Mouse (Mus musculus) MEL (cell line): ENCODE data around the gene Inafm2. TPM values are rescaled to one million over a fixed set of nuclear protein-coding genes. Genes with fewer than 3 reads are reported as not detected.
A peak's percentile ranks its signal among the peaks of the same experiment; 100 is the strongest.

Source experiments
- DNase-seq: peaks from one replicate; pipeline ENCODE4 v3.0.0; 2011; ENCODE audit warnings: low read depth, low spot score
- H3K27ac ChIP-seq: 2 replicates; pipeline ENCODE4 v1.5.1; 2012; ENCODE audit warnings: low read depth, mild to moderate bottlenecking, control low read depth, low read length, moderate library complexity; ENCODE audit not compliant: control insufficient read depth
- H3K27me3 ChIP-seq, 2 experiments: fragments of 150-350 bp in 1 of 2; sonication (generic) in 1 of 2; 2 replicates each; pipeline ENCODE4 v1.6.1; 2012; ENCODE audit warnings: low read length in 2 of 2, mild to moderate bottlenecking in 2 of 2, improper control_type of control experiment in 1 of 2, moderate library complexity in 1 of 2; ENCODE audit not compliant: insufficient read depth in 2 of 2, control insufficient read depth in 1 of 2
- H3K36me3 ChIP-seq, 2 experiments: 2 replicates each; pipeline ENCODE4 v1.6.1; 2012 to 2014; ENCODE audit warnings: low read length in 2 of 2, improper control_type of control experiment in 1 of 2, inconsistent platforms in 1 of 2, mild to moderate bottlenecking in 1 of 2; ENCODE audit not compliant: insufficient read depth in 2 of 2, control insufficient read depth in 1 of 2
- H3K4me1 ChIP-seq, 2 experiments: fragments of 150-350 bp in 1 of 2; sonication (generic) in 1 of 2; 2 replicates each; pipeline ENCODE4 v1.6.1; 2012; ENCODE audit warnings: low read length in 2 of 2, improper control_type of control experiment in 1 of 2, mild to moderate bottlenecking in 1 of 2; ENCODE audit not compliant: insufficient read depth in 2 of 2, control insufficient read depth in 1 of 2
- H3K4me3 ChIP-seq, 2 experiments: fragments of 150-350 bp in 1 of 2; sonication (generic) in 1 of 2; 2 replicates each; pipeline ENCODE4 v1.5.1; 2012; ENCODE audit warnings: low read depth in 2 of 2, low read length in 2 of 2, mild to moderate bottlenecking in 2 of 2, moderate library complexity in 2 of 2, control low read depth in 1 of 2, improper control_type of control experiment in 1 of 2; ENCODE audit not compliant: control insufficient read depth in 1 of 2, insufficient read depth in 1 of 2
- H3K79me2 ChIP-seq: 2 replicates; pipeline ENCODE4 v1.6.1; 2012; ENCODE audit warnings: mild to moderate bottlenecking, low read length, moderate library complexity; ENCODE audit not compliant: control insufficient read depth, poor library complexity, insufficient read depth
- H3K9ac ChIP-seq: 2 replicates; pipeline ENCODE4 v1.6.1; 2012; ENCODE audit warnings: low read depth, mild to moderate bottlenecking, control low read depth, low read length, moderate library complexity; ENCODE audit not compliant: control insufficient read depth, poor library complexity, severe bottlenecking
- H3K9me3 ChIP-seq: fragments of 150-350 bp; sonication (generic); replicated peaks from 2 replicates; pipeline ENCODE4 v1.6.1; 2012; ENCODE audit warnings: mild to moderate bottlenecking, low read length, improper control_type of control experiment, moderate library complexity; ENCODE audit not compliant: insufficient read depth
- BHLHE40 ChIP-seq: IDR thresholded peaks from 2 replicates; pipeline ENCODE4 v1.6.1; 2012; ENCODE audit warnings: low read depth, mild to moderate bottlenecking, inconsistent platforms, low read length, improper control_type of control experiment, borderline replicate concordance
- CTCF ChIP-seq, 3 experiments: IDR thresholded peaks in 2 of 3; conservative IDR thresholded peaks in 1 of 3; 2 replicates each; pipeline ENCODE4 v1.5.1; 2011 to 2012; ENCODE audit warnings: low read length in 3 of 3, low read depth in 2 of 3, mild to moderate bottlenecking in 2 of 3, improper control_type of control experiment in 1 of 3, inconsistent platforms in 1 of 3, mixed read lengths in 1 of 3, moderate library complexity in 1 of 3; ENCODE audit not compliant: control insufficient read depth in 1 of 3, insufficient read depth in 1 of 3, poor library complexity in 1 of 3, severe bottlenecking in 1 of 3
- ELF1 ChIP-seq: IDR thresholded peaks from 2 replicates; pipeline ENCODE4 v1.6.1; 2014; ENCODE audit warnings: low read depth, mild to moderate bottlenecking, inconsistent platforms, low read length, improper control_type of control experiment, moderate library complexity
- EP300 ChIP-seq, 2 experiments: IDR thresholded peaks; 2 replicates each; pipeline ENCODE4 v1.6.1; 2011; ENCODE audit warnings: improper control_type of control experiment in 2 of 2, low read length in 2 of 2, low read depth in 1 of 2, mild to moderate bottlenecking in 1 of 2
- ETS1 ChIP-seq: IDR thresholded peaks from 2 replicates; pipeline ENCODE4 v1.6.1; 2012; ENCODE audit warnings: low read depth, mild to moderate bottlenecking, inconsistent platforms, low read length, improper control_type of control experiment, moderate library complexity
- GABPA ChIP-seq: IDR thresholded peaks from 2 replicates; pipeline ENCODE4 v1.6.1; 2012; ENCODE audit warnings: low read depth, mild to moderate bottlenecking, inconsistent platforms, low read length, improper control_type of control experiment, moderate library complexity
- GATA1 ChIP-seq: IDR thresholded peaks from 2 replicates; pipeline ENCODE4 v1.6.1; 2011; ENCODE audit warnings: low read depth, low read length, improper control_type of control experiment
- MEF2A ChIP-seq: IDR thresholded peaks from 2 replicates; pipeline ENCODE4 v1.6.1; 2014; ENCODE audit warnings: low read depth, mild to moderate bottlenecking, inconsistent platforms, low read length, improper control_type of control experiment; ENCODE audit not compliant: poor library complexity, insufficient replicate concordance, severe bottlenecking; ENCODE audit errors: extremely low read depth
- MXI1 ChIP-seq: IDR thresholded peaks from 2 replicates; pipeline ENCODE4 v1.6.1; 2011; ENCODE audit warnings: mild to moderate bottlenecking, low read depth, low read length, improper control_type of control experiment
- MYC ChIP-seq: IDR thresholded peaks from 2 replicates; pipeline ENCODE4 v1.6.1; 2011; ENCODE audit warnings: low read depth, mild to moderate bottlenecking, low read length, improper control_type of control experiment, moderate library complexity
- NRF1 ChIP-seq: IDR thresholded peaks from 2 replicates; pipeline ENCODE4 v1.6.1; 2014; ENCODE audit warnings: low read depth, mild to moderate bottlenecking, inconsistent platforms, low read length, improper control_type of control experiment, moderate library complexity; ENCODE audit not compliant: poor library complexity, insufficient read depth, severe bottlenecking
- POLR2A ChIP-seq, 2 experiments: IDR thresholded peaks; 2 replicates each; pipeline ENCODE4 v1.6.1; 2011 to 2012; ENCODE audit warnings: low read length in 2 of 2, mild to moderate bottlenecking in 2 of 2, control low read depth in 1 of 2, improper control_type of control experiment in 1 of 2, low read depth in 1 of 2, moderate library complexity in 1 of 2; ENCODE audit not compliant: control insufficient read depth in 1 of 2, insufficient read depth in 1 of 2, poor library complexity in 1 of 2
- POLR2AphosphoS2 ChIP-seq: IDR thresholded peaks from 2 replicates; pipeline ENCODE4 v1.6.1; 2011; ENCODE audit warnings: low read length, improper control_type of control experiment
- SIN3A ChIP-seq: IDR thresholded peaks from 2 replicates; pipeline ENCODE4 v1.6.1; 2012; ENCODE audit warnings: low read length, improper control_type of control experiment, inconsistent platforms
- TBP ChIP-seq: IDR thresholded peaks from 2 replicates; pipeline ENCODE4 v1.8.0; 2011; ENCODE audit warnings: low read depth, low read length, improper control_type of control experiment
- TCF12 ChIP-seq: IDR thresholded peaks from 2 replicates; pipeline ENCODE4 v1.6.1; 2014; ENCODE audit warnings: low read depth, mild to moderate bottlenecking, inconsistent platforms, low read length, improper control_type of control experiment, moderate library complexity
- USF1 ChIP-seq: IDR thresholded peaks from 2 replicates; pipeline ENCODE4 v1.6.1; 2014; ENCODE audit warnings: low read depth, mild to moderate bottlenecking, inconsistent platforms, low read length, improper control_type of control experiment, moderate library complexity
- USF2 ChIP-seq, 2 experiments: IDR thresholded peaks; 2 replicates each; pipeline ENCODE4 v1.6.1; 2011 to 2012; ENCODE audit warnings: improper control_type of control experiment in 2 of 2, low read length in 2 of 2, borderline replicate concordance in 1 of 2, inconsistent platforms in 1 of 2, low read depth in 1 of 2, mild to moderate bottlenecking in 1 of 2; ENCODE audit not compliant: insufficient read depth in 1 of 2
- ZC3H11A ChIP-seq: IDR thresholded peaks from 2 replicates; pipeline ENCODE4 v1.6.1; 2012; ENCODE audit warnings: low read depth, mild to moderate bottlenecking, inconsistent platforms, low read length, improper control_type of control experiment
- ZMIZ1 ChIP-seq: IDR thresholded peaks from 2 replicates; pipeline ENCODE4 v1.6.1; 2012; ENCODE audit warnings: low read depth, mild to moderate bottlenecking, inconsistent platforms, low read length, improper control_type of control experiment, moderate library complexity
- ZNF384 ChIP-seq: IDR thresholded peaks from 2 replicates; pipeline ENCODE4 v1.6.1; 2012; ENCODE audit warnings: low read depth, mild to moderate bottlenecking, inconsistent platforms, low read length, improper control_type of control experiment
- polyA plus RNA-seq, 2 experiments: library from polyadenylated mRNA; stranded (reverse) in 1 of 2; unstranded in 1 of 2; fragments of >175 nt in 1 of 2; fragments of >200 nt in 1 of 2; gene quantifications; 2 replicates each; pipeline versions ENCODE4 v1.2.1 to v1.2.4; 2012; ENCODE audit warnings: low replicate concordance in 2 of 2, low read depth in 1 of 2; ENCODE audit not compliant: insufficient read length in 2 of 2, insufficient read depth in 1 of 2, missing spikeins in 1 of 2
- total RNA-seq: library from RNA; depleted of rRNA; stranded (reverse); fragments of 300-350 nt; gene quantifications from 2 replicates; pipeline ENCODE4 v1.2.3, GENCODE M21; 2012

Gene Inafm2
- total and polyA plus RNA-seq, 3 experiments = 8.6 to 14.5 TPM; not detected in 1

DNA sequence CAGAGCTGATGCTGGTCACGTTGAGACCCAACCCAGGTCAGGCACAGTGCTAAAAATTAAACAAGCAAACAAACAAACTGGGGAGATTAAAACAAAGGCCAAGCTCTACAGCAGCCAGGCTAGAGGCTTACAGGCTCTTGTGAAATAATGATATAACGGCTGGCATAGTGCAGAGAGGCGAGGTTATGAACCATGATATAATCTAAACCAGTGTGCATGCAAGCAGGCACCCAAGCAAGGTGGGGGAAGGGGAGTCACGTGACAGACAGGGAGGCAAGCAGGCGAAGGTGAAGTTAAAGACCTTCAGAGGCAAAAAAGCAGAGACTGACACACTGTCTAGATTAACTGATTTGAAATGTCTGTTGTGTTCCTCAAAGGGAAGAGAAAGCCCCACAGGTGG lies 37.5 kb downstream of the Inafm2 start:
- Histone ChIP-seq H3K27ac (no peak overlapping the region), H3K36me3 (peaks cover 0 to 29% of the 10 kb centered on the region in 2 experiments; a peak in 2 of 4 replicates), H3K4me3 (no peak overlapping the region), H3K4me1 (peaks cover 19 to 49% of the 10 kb centered on the region in 2 experiments), H3K9me3 (no peaks in the 10 kb centered on the region), H3K79me2 (no peaks in the 10 kb centered on the region; the same call in 1 of the 2 replicates), H3K9ac (no peak overlapping the region), H3K27me3 (no peaks in the 10 kb centered on the region)
- TF ChIP-seq POLR2A (IDR thresholded peaks at IDR 0.05; ENCODE audit: control insufficient read depth in 1 of 2, insufficient read depth in 1 of 2, low read depth in 1 of 2, low read length in 2 of 2, poor library complexity in 1 of 2) = no peak
- no peak for TF ChIP-seq MXI1
- peak; percentile 11; the same call in 1 of the 2 replicates for TF ChIP-seq TCF12
- TF ChIP-seq GABPA = no peak
- no peak for TF ChIP-seq ZNF384
- TF ChIP-seq BHLHE40 = peak; percentile 85
- TF ChIP-seq USF1 = peak; percentile 95
- TF ChIP-seq USF2 (IDR thresholded peaks at IDR 0.05; ENCODE audit: borderline replicate concordance in 1 of 2, insufficient read depth in 1 of 2, low read depth in 1 of 2, low read length in 2 of 2) = peak; percentile 35 to 73; a peak in 3 of 4 replicates
- TF ChIP-seq MEF2A = no peak
- TF ChIP-seq EP300 (IDR thresholded peaks at IDR 0.05; ENCODE audit: low read depth in 1 of 2, low read length in 2 of 2) = no peak
- no peak for TF ChIP-seq ZMIZ1
- no peak for TF ChIP-seq TBP
- TF ChIP-seq POLR2AphosphoS2 = no peak
- 0 out of 2 replicates have a peak, but pooled peaks have one; percentile 9 for TF ChIP-seq GATA1
- TF ChIP-seq SIN3A = no peak; the same call in 1 of the 2 replicates
- no peak for TF ChIP-seq NRF1
- TF ChIP-seq ETS1 = peak; percentile 47
- TF ChIP-seq CTCF (IDR thresholded peaks at IDR 0.05 in 2 of 3, conservative IDR thresholded peaks at IDR 0.05 in 1 of 3; ENCODE audit: control insufficient read depth in 1 of 3, insufficient read depth in 1 of 3, low read depth in 2 of 3, low read length in 3 of 3, poor library complexity in 1 of 3, severe bottlenecking in 1 of 3) = no peak
- no peak for TF ChIP-seq MYC
- TF ChIP-seq ZC3H11A = no peak
- TF ChIP-seq ELF1 = no peak
- DNase-seq = peak; percentile 49
